Mouse (Mus musculus) neutrophil, adult 5-6 weeks (primary cell): ENCODE results near the gene Olfr490. TPM values are rescaled to one million over a fixed set of nuclear protein-coding genes. Genes with fewer than 3 reads are reported as not detected.

ENCODE experiments used
- ATAC-seq: fragments of 151-379, 151-347 bp; 2 replicates; pipeline ENCODE4 v1.8.0; 2017; ENCODE audit warnings: mild to moderate bottlenecking, moderate TSS enrichment; ENCODE audit not compliant: insufficient number of reproducible peaks, poor library complexity, low FRiP score, severe bottlenecking; ENCODE audit errors: extremely low read depth
- total RNA-seq: library from RNA; stranded (forward); fragments of 200-1000 nt; gene quantifications from 2 replicates; pipeline ENCODE4 v1.2.3, GENCODE M21; 2017

The Olfr490 gene
- total RNA-seq, result not detected in 2 replicates

DNA sequence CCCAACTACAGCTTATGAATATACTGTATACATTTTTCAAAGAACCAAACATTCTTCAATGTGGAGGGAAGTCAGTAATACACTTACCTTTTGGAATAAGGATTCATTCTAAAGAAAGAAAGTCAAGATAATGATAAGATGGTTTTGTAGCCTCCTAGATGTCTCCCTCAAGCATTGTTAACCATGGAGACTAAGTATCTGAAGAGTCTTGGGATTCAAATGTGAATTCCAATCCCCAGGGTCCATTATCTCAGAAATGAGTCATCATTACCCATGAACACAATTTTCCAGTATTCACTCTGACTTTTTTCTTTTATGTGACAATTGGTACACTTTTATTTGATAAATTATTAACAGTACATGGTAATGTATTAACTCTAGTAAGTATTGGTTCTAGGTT lies at the start of gene Olfr490:
Gene Olfr490, minus strand, starts transcription at position 101 of the 400 bp plus-strand sequence.
- ATAC-seq, result no peak

DNA sequence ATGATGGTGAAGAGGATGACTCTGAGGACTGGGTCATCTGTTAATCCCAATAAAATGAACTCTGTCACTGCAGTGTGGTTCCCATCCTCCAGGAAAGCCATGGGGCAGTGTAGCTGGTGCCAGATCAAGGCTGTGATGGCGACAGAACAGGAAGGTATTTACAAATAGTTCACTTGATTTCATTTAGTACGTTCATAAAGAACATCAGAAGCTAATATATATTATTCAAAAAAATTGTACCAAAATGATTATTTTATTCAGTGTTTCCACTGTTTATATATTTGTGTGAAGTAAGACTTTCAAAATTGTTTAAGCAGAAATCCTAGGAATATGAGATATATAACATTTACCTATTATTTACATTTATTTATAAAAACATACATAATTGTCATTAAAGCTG lies 34.8 kb upstream of the Olfr490 start, which contains the start of gene Olfr492:
Gene Olfr492, minus strand, starts transcription at position 101 of the 400 bp plus-strand sequence.
- no peak for ATAC-seq

DNA sequence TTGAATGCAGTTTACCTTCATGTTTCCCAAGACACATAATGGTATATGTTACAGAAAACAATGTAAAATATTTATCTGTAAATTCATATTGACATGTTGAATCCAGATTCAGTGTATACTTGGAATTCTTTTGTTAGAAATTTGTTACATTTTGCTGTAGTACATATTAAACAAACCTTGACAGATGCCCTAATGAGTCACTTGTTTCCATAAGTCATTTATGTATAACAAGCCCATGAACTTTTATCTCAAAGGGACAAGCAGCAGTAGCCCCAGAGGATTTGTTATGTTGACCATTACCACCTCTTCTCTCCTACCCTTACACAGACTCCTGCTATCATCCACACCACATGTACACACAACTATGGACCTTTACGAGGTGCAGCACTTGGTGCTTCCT lies 24.4 kb upstream of the Olfr490 start, which contains the start of gene Olfr491:
Gene Olfr491, plus strand, starts transcription at position 301 of the 400 bp plus-strand sequence.
- ATAC-seq, result no peak

DNA sequence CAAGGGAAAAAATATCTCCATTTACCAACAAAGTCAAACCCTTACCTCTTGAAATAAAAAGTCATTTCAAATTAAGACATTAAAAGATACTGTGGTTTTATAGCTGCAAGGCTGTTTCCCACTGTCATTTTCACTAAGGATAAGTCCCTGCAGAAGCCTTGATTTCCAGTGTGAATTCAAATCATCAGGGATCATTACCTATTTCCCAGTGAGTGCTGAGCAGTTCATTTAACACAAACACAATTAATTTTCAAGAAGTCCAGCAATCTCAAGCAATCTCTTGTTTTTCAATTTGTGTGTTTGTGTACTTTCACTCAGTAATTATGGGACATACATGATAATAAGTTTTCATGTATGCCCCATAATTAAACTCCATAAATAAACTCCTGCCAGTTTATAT lies 30.5 kb downstream of the Olfr490 start, which contains the start of gene Olfr488:
Gene Olfr488, minus strand, starts transcription at position 101 of the 400 bp plus-strand sequence.
- no peak for ATAC-seq

Other genes starting within 250 kb of the Olfr490 start
- gene Olfr479, start 238.2 kb downstream of the Olfr490 start, total RNA-seq, result not detected in 2 replicates
- not detected in 2 replicates for gene Olfr480, start 221.6 kb downstream of the Olfr490 start, total RNA-seq
- not detected in 2 replicates for gene Olfr481, start 209.1 kb downstream of the Olfr490 start, total RNA-seq
- gene Olfr482, start 191.3 kb downstream of the Olfr490 start, total RNA-seq, result not detected in 2 replicates
- not detected in 2 replicates for gene Olfr483, start 188.1 kb downstream of the Olfr490 start, total RNA-seq
- gene Olfr484, start 161.5 kb downstream of the Olfr490 start, total RNA-seq, result not detected in 2 replicates
- gene Olfr485, start 129.1 kb downstream of the Olfr490 start, total RNA-seq, result not detected in 2 replicates
- not detected in 2 replicates for gene Olfr486, start 116.2 kb downstream of the Olfr490 start, total RNA-seq
- gene Olfr487, start 74.3 kb downstream of the Olfr490 start, total RNA-seq, result not detected in 2 replicates
- gene Olfr488, start 30.6 kb downstream of the Olfr490 start, total RNA-seq, result not detected in 2 replicates
- not detected in 2 replicates for gene Olfr491, start 24.5 kb upstream of the Olfr490 start, total RNA-seq
- gene Olfr492, start 34.7 kb upstream of the Olfr490 start, total RNA-seq, result not detected in 2 replicates
- gene Olfr493, start 58.0 kb upstream of the Olfr490 start, total RNA-seq, result not detected in 2 replicates
- gene Olfr494, start 76.4 kb upstream of the Olfr490 start, total RNA-seq, result not detected in 2 replicates
- not detected in 2 replicates for gene Olfr495, start 104.2 kb upstream of the Olfr490 start, total RNA-seq
- not detected in 2 replicates for gene Olfr497, start 131.5 kb upstream of the Olfr490 start, total RNA-seq
- gene Olfr498, start 176.4 kb upstream of the Olfr490 start, total RNA-seq, result not detected in 2 replicates
- gene Olfr502, start 236.1 kb upstream of the Olfr490 start, total RNA-seq, result not detected in 2 replicates